ENCODE assay signal across 7 mouse cellular contexts in the genomic region with DNA sequence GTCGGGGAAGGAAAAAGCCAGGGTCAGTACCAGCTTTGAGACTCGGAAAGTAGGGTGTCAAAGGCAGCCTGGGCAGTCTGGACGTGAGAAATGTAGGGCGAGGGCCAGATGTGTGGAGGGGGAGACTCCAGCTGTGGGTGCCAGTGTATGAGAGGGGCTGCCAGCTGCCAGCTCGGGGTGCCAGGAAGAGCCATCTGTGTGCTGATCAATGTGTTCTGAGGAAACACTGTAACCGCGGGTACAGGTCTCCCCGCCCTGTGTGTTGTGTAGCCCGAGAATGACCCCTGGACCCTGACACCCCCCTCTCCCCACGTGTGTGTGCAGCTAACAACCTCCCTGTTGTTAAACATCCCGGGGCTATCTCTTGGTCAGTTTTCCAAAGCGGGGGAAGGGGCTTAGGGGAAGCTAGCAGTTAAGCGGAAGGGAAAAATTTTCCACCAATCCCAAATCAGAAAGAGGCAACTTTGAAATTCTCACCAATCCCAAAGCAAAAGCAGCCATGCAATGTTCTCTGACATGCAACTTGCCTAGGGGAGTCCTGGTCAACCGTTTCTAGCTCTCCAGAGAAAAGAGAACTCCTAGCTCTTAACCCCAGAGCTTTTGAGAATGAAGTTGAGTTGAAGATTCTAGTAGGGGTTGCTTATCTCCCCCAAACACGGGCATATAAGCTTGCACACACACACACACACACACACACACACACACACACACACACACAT. TPM values are rescaled to one million over a fixed set of nuclear protein-coding genes. Genes with fewer than 3 reads are reported as not detected.
DNase-seq lines count a peak whose midpoint lies in the region; ATAC-seq and TF ChIP-seq lines count a peak whose summit lies in the region.

No protein-coding gene starts in this region.

- no peak for TF ChIP-seq POLR2A in lung, adult 2 months (IDR thresholded peaks at IDR 0.05; ENCODE audit: borderline replicate concordance, extremely low read depth, low read depth, low read length)

- peak overlapping the region; percentile 45; the same call in 1 of the 2 replicates for H3K9ac ChIP-seq in midbrain, embryonic 12.5 days (replicated peaks)

- H3K4me2 ChIP-seq in midbrain, embryonic 12.5 days (replicated peaks), result peak overlapping the region; percentile 85

- peak overlapping the region; percentile 76 for H3K27ac ChIP-seq in hindbrain, embryonic 10.5 days
- no peak overlapping the region for H3K27ac ChIP-seq in midbrain, embryonic 12.5 days (replicated peaks)

- no peaks in the 10 kb centered on the region for H3K9me3 ChIP-seq in hindbrain, embryonic 10.5 days
- no peaks in the 10 kb centered on the region for H3K9me3 ChIP-seq in midbrain, embryonic 12.5 days

- H3K4me3 ChIP-seq in lung, adult 2 months (replicated peaks; ENCODE audit: extremely low read depth, low read depth, low read length), result peak overlapping the region; percentile 69
- peak overlapping the region; percentile 56 for H3K4me3 ChIP-seq in hindbrain, embryonic 10.5 days
- H3K4me3 ChIP-seq in midbrain, embryonic 12.5 days, result peak overlapping the region; percentile 46

- 7% methylated on average over 15 of the region's 15 CpGs for WGBS in lung, adult 2 months
- WGBS in hindbrain, embryonic 10.5 days, result 7% methylated on average over 15 of the region's 15 CpGs
- 10% methylated on average over 15 of the region's 15 CpGs for WGBS in midbrain, embryonic 12.5 days

- no peak for TF ChIP-seq CTCF in lung, adult 2 months (IDR thresholded peaks at IDR 0.05; ENCODE audit: insufficient read depth, low read length)

- no peak for ATAC-seq in midbrain, embryonic 12.5 days (ENCODE audit: low FRiP score, low read depth)

- peaks cover 3% of the 10 kb centered on the region for H3K4me1 ChIP-seq in lung, adult 2 months (ENCODE audit: control insufficient read depth, insufficient read depth, low read length)
- peaks cover 48% of the 10 kb centered on the region for H3K4me1 ChIP-seq in hindbrain, embryonic 10.5 days (replicated peaks)
- peaks cover 32% of the 10 kb centered on the region for H3K4me1 ChIP-seq in midbrain, embryonic 12.5 days

- peaks cover 32% of the 10 kb centered on the region for H3K27me3 ChIP-seq in hindbrain, embryonic 10.5 days (ENCODE audit: insufficient read depth, poor library complexity, severe bottlenecking)
- peaks cover 24% of the 10 kb centered on the region for H3K27me3 ChIP-seq in midbrain, embryonic 12.5 days

- no peaks in the 10 kb centered on the region for H3K36me3 ChIP-seq in hindbrain, embryonic 10.5 days
- H3K36me3 ChIP-seq in midbrain, embryonic 12.5 days, result no peaks in the 10 kb centered on the region

- DNase-seq in lung, adult 2 months, result no peak
- DNase-seq in lung, postnatal 36 days, result no peak
- peak; percentile 69 for DNase-seq in brain, adult 2 months (ENCODE audit: low read depth, low spot score)
- DNase-seq in hindbrain, embryonic 10.5 days (ENCODE audit: low spot score), result no peak
- DNase-seq in yolk sac, embryonic 10.5 days (ENCODE audit: low spot score), result no peak
- DNase-seq in testis, postnatal 14 days (ENCODE audit: low spot score), result no peak

RNA-seq across cellular contexts. Expression of a gene that starts 0.6 kb away (rescaled TPM):
- 5.7 and 9.2 TPM in 2 replicates for polyA plus RNA-seq in lung, adult 2 months (2012; rRNA removed)
- polyA plus RNA-seq in hindbrain, embryonic 10.5 days (2016; fragmentation: Nextera tagmentation; extraction: Ambion mirVana), result 13.5 and 14.3 TPM in 2 replicates
- 6.4 and 12.5 TPM in 2 replicates for polyA plus RNA-seq in midbrain, embryonic 12.5 days (2016; fragmentation: Nextera tagmentation; extraction: Ambion mirVana)

RNA-seq across cellular contexts. Expression of a gene that starts 24.2 kb away (rescaled TPM):
- 22.0 and 34.3 TPM in 2 replicates for polyA plus RNA-seq in lung, adult 2 months (2012; rRNA removed)
- polyA plus RNA-seq in hindbrain, embryonic 10.5 days (2016; fragmentation: Nextera tagmentation; extraction: Ambion mirVana), result 0.14 TPM in 1 of 2 replicates, not detected in the other
- not detected in 2 replicates for polyA plus RNA-seq in midbrain, embryonic 12.5 days (2016; fragmentation: Nextera tagmentation; extraction: Ambion mirVana)

RNA-seq across cellular contexts. Expression of a gene that starts 34.1 kb away (rescaled TPM):
- 0.25 and 0.34 TPM in 2 replicates for polyA plus RNA-seq in lung, adult 2 months (2012; rRNA removed)
- polyA plus RNA-seq in hindbrain, embryonic 10.5 days (2016; fragmentation: Nextera tagmentation; extraction: Ambion mirVana), result 0.14 and 0.30 TPM in 2 replicates
- 0.10 TPM in 1 of 2 replicates, not detected in the other for polyA plus RNA-seq in midbrain, embryonic 12.5 days (2016; fragmentation: Nextera tagmentation; extraction: Ambion mirVana)

RNA-seq across cellular contexts. Expression of a gene that starts 39.6 kb away (rescaled TPM):
- 29.0 and 31.0 TPM in 2 replicates for polyA plus RNA-seq in lung, adult 2 months (2012; rRNA removed)
- 0.31 and 1.1 TPM in 2 replicates for polyA plus RNA-seq in hindbrain, embryonic 10.5 days (2016; fragmentation: Nextera tagmentation; extraction: Ambion mirVana)
- 1.3 TPM in 2 replicates for polyA plus RNA-seq in midbrain, embryonic 12.5 days (2016; fragmentation: Nextera tagmentation; extraction: Ambion mirVana)

RNA-seq across cellular contexts. Expression of a gene that starts 45.9 kb away (rescaled TPM):
- polyA plus RNA-seq in lung, adult 2 months (2012; rRNA removed), result 0.27 TPM in 1 of 2 replicates, not detected in the other
- polyA plus RNA-seq in hindbrain, embryonic 10.5 days (2016; fragmentation: Nextera tagmentation; extraction: Ambion mirVana), result 0.22 and 0.75 TPM in 2 replicates
- polyA plus RNA-seq in midbrain, embryonic 12.5 days (2016; fragmentation: Nextera tagmentation; extraction: Ambion mirVana), result 0.24 and 0.43 TPM in 2 replicates

Comparison
In these comparisons a context has a peak if more than half of its experiments do, and no peak if none do; other contexts are left out.
1. RNA of a gene that starts 24.2 kb away (polyA plus RNA-seq): 22.0 to 34.3 TPM in lung, adult 2 months; 0.14 TPM in hindbrain, embryonic 10.5 days and not detected in midbrain, embryonic 12.5 days; every median in the first group is over 10 times any median in the second.
2. Peak in every context shown above with its lines, with median percentiles within 50 percentile points of each other: H3K4me3 ChIP-seq.